Mouse (Mus musculus) embryonic fibroblast, embryonic 13.5 days (primary cell): ENCODE measurements at regions not wholly inside any gene's neighbourhood (a gene's known extent, or its start where the extent isn't known, plus 50 kb on each side); places are given as distances from the start of the nearest gene placed in this dataset.

ENCODE experiments used
- CTCF ChIP-seq: IDR thresholded peaks from 2 replicates; pipeline ENCODE4 v1.5.1; 2011; ENCODE audit warnings: mild to moderate bottlenecking, control low read depth, low read length, moderate library complexity, borderline replicate concordance; ENCODE audit not compliant: insufficient read depth
- POLR2A ChIP-seq: IDR thresholded peaks from 2 replicates; pipeline ENCODE4 v1.6.1; 2011; ENCODE audit warnings: low read depth, mild to moderate bottlenecking, control low read depth, low read length, moderate library complexity

- TF ChIP-seq CTCF (no peak), POLR2A (no peak)
Observed at GRCm38 (mm10) chr8:34502606-34503162, 391.1 kb upstream of the Gm10131 start.
